Mouse (Mus musculus) hindbrain, embryonic 14.5 days (tissue): ENCODE measurements around the gene Sirt4. TPM values are rescaled to one million over a fixed set of nuclear protein-coding genes. Genes with fewer than 3 reads are reported as not detected.

Experiments
- ATAC-seq: fragments of 200-750 bp; cut with Nextera tagmentation; 2 replicates; pipeline ENCODE4 v1.8.0; 2017; ENCODE audit warnings: moderate number of reproducible peaks, mild to moderate bottlenecking, moderate TSS enrichment, moderate library complexity; ENCODE audit not compliant: low FRiP score
- DNase-seq: peaks from one replicate; pipeline ENCODE4 v3.0.0-alpha.2; 2015; ENCODE audit warnings: low spot score
- H3K27ac ChIP-seq: fragments of 300-500 bp; sonication (generic); 2 replicates; pipeline ENCODE4 v1.5.1; 2014; ENCODE audit warnings: mild to moderate bottlenecking, moderate library complexity
- H3K27me3 ChIP-seq: fragments of 300-500 bp; sonication (generic); 2 replicates; pipeline ENCODE4 v1.6.1; 2014; ENCODE audit warnings: mild to moderate bottlenecking, low read length, mixed read lengths; ENCODE audit not compliant: control insufficient read depth, insufficient read depth
- H3K36me3 ChIP-seq: fragments of 300-500 bp; sonication (generic); replicated peaks from 2 replicates; pipeline ENCODE4 v1.6.1; 2014; ENCODE audit not compliant: control insufficient read depth, insufficient read depth
- H3K4me1 ChIP-seq: fragments of 300-500 bp; sonication (generic); replicated peaks from 2 replicates; pipeline ENCODE4 v1.6.1; 2014; ENCODE audit warnings: antibody characterized with exemption, low read length, mixed read lengths; ENCODE audit not compliant: control insufficient read depth, insufficient read depth
- H3K4me2 ChIP-seq: fragments of 300-500 bp; sonication (generic); replicated peaks from 2 replicates; pipeline ENCODE4 v1.6.1; 2014; ENCODE audit warnings: mild to moderate bottlenecking, moderate library complexity
- H3K4me3 ChIP-seq: fragments of 300-500 bp; sonication (generic); replicated peaks from 2 replicates; pipeline ENCODE4 v1.5.1; 2014; ENCODE audit warnings: mild to moderate bottlenecking, low read length
- H3K9ac ChIP-seq: fragments of 300-500 bp; sonication (generic); 2 replicates; pipeline ENCODE4 v1.6.1; 2014
- H3K9me3 ChIP-seq: fragments of 300-500 bp; sonication (generic); 2 replicates; pipeline ENCODE4 v1.6.1; 2016; ENCODE audit warnings: low read length; ENCODE audit not compliant: control insufficient read depth
- WGBS: fragments of 180-500 bp; shearing (Covaris S2); extraction: QIAGEN DNeasy Blood & Tissue Kit; methylation state at CpG from one replicate; pipeline ENCODE4 v1.1.7; 2014; 5-methylcytosine and 5-hydroxymethylcytosine counted together
- polyA plus RNA-seq: library from polyadenylated mRNA; unstranded; fragments of >200 nt; fragmentation: Nextera tagmentation; extraction: Ambion mirVana; gene quantifications from 2 replicates; pipeline ENCODE4 v1.2.1, GENCODE M21; 2014

The Sirt4 gene
- polyA plus RNA-seq, 1 experiment from 2014 or later, result 19.1 TPM

GRCm38 (mm10) chr5:115428831-115429358 lies 55.6 kb downstream of the Sirt4 start:
- Histone ChIP-seq H3K9ac (peak overlapping the region; percentile 100), H3K36me3 (peaks cover 17% of the 10 kb centered on the region), H3K4me3 (peak overlapping the region; percentile 98), H3K9me3 (no peaks in the 10 kb centered on the region), H3K4me2 (peak overlapping the region; percentile 83), H3K4me1 (peaks cover 41% of the 10 kb centered on the region), H3K27ac (peak overlapping the region; percentile 100), H3K27me3 (no peaks in the 10 kb centered on the region)
- no peak for DNase-seq
- ATAC-seq, result no peak
- WGBS, result under 1% methylated on average over 20 of the region's 20 CpGs

Other genes starting within 250 kb of the Sirt4 start
- gene Pop5, start 248.9 kb downstream of the Sirt4 start, polyA plus RNA-seq, result 107 and 114 TPM in 2 replicates
- gene Rnf10, start 211.8 kb downstream of the Sirt4 start, polyA plus RNA-seq, result 101 and 113 TPM in 2 replicates
- gene Coq5, start 205.1 kb downstream of the Sirt4 start, polyA plus RNA-seq, result 52.5 and 57.6 TPM in 2 replicates
- 1,269 and 1,310 TPM in 2 replicates for gene Dynll1, start 183.7 kb downstream of the Sirt4 start, polyA plus RNA-seq
- gene Srsf9, start 157.5 kb downstream of the Sirt4 start, polyA plus RNA-seq, result 140 and 145 TPM in 2 replicates
- 41.8 and 42.2 TPM in 2 replicates for gene Gatc, start 143.5 kb downstream of the Sirt4 start, polyA plus RNA-seq
- 47.6 and 50.1 TPM in 2 replicates for gene Triap1, start 143.5 kb downstream of the Sirt4 start, polyA plus RNA-seq
- gene Cox6a1, start 135.7 kb downstream of the Sirt4 start, polyA plus RNA-seq, result 1,199 and 1,253 TPM in 2 replicates
- 59.6 and 60.2 TPM in 2 replicates for gene Msi1, start 55.1 kb downstream of the Sirt4 start, polyA plus RNA-seq
- 0.67 TPM in 1 of 2 replicates, not detected in the other for gene Pla2g1b, start 18.5 kb downstream of the Sirt4 start, polyA plus RNA-seq
- 11.3 and 12.2 TPM in 2 replicates for gene Pxn, start 22.0 kb upstream of the Sirt4 start, polyA plus RNA-seq
- 952 and 1,000 TPM in 2 replicates for gene Rplp0, start 74.7 kb upstream of the Sirt4 start, polyA plus RNA-seq
- gene Gcn1l1, start 80.5 kb upstream of the Sirt4 start, polyA plus RNA-seq, result 40.5 and 45.2 TPM in 2 replicates
- 23.3 and 27.7 TPM in 2 replicates for gene Rab35, start 147.2 kb upstream of the Sirt4 start, polyA plus RNA-seq
- 36.2 and 37.8 TPM in 2 replicates for gene Bicdl1, start 246.9 kb upstream of the Sirt4 start, polyA plus RNA-seq